Mouse (Mus musculus): ENCODE data around the gene Rtn4. TPM values are rescaled to one million over a fixed set of nuclear protein-coding genes. Genes with fewer than 3 reads are reported as not detected.

Gene Rtn4
- polyA plus RNA-seq, 1 experiment from 2014 or later, result 42.8 TPM

- Histone ChIP-seq H3K36me3 (ENCODE audit: insufficient read depth, low read length) (peaks cover 12% of the 10 kb centered on the region; the same call in 1 of the 2 replicates), H3K27me3 (ENCODE audit: insufficient read depth, low read length) (no peaks in the 10 kb centered on the region), H3K9me3 (ENCODE audit: low read length) (no peaks in the 10 kb centered on the region), H3K4me3 (ENCODE audit: low read length) (no peak overlapping the region), H3K4me2 (replicated peaks; ENCODE audit: low read depth, low read length) (no peak overlapping the region), H3K9ac (replicated peaks; ENCODE audit: low read length) (no peak overlapping the region), H3K4me1 (ENCODE audit: insufficient read depth, low read length) (0 out of 2 replicates have a peak, but pooled peaks cover 3% of the 10 kb centered on the region), H3K27ac (ENCODE audit: low read length) (no peak overlapping the region)
- no peak for ATAC-seq (ENCODE audit: low FRiP score, low TSS enrichment)
- 88% methylated on average over 4 of the region's 4 CpGs for WGBS
Measured at GRCm38 (mm10) chr11:29706845-29707244, 14.1 kb downstream of the Rtn4 start.

- H3K27me3 ChIP-seq (ENCODE audit: insufficient read depth, low read length), result no peaks in the 10 kb centered on the region
- H3K36me3 ChIP-seq (ENCODE audit: insufficient read depth, low read length), result peaks cover 12% of the 10 kb centered on the region; the same call in 1 of the 2 replicates
- H3K4me1 ChIP-seq (ENCODE audit: insufficient read depth, low read length), result 0 out of 2 replicates have a peak, but pooled peaks cover 2% of the 10 kb centered on the region
- no peak overlapping the region for H3K9ac ChIP-seq (replicated peaks; ENCODE audit: low read length)
- H3K4me2 ChIP-seq (replicated peaks; ENCODE audit: low read depth, low read length), result no peak overlapping the region
- H3K27ac ChIP-seq (ENCODE audit: low read length), result no peak overlapping the region
- no peak for ATAC-seq (ENCODE audit: low FRiP score, low TSS enrichment)
- H3K9me3 ChIP-seq (ENCODE audit: low read length), result no peaks in the 10 kb centered on the region
- no peak overlapping the region for H3K4me3 ChIP-seq (ENCODE audit: low read length)
Measured at GRCm38 (mm10) chr11:29709512-29709911, 16.8 kb downstream of the Rtn4 start.

GRCm38 (mm10) chr11:29714114-29714513 is 21.4 kb downstream of the Rtn4 start:
- no peaks in the 10 kb centered on the region for H3K9me3 ChIP-seq (ENCODE audit: low read length)
- H3K9ac ChIP-seq (replicated peaks; ENCODE audit: low read length), result no peak overlapping the region
- ATAC-seq (ENCODE audit: low FRiP score, low TSS enrichment), result no peak
- H3K36me3 ChIP-seq (ENCODE audit: insufficient read depth, low read length), result no peaks in the 10 kb centered on the region
- H3K27ac ChIP-seq (ENCODE audit: low read length), result no peak overlapping the region
- WGBS, result 92% methylated on average over 7 of the region's 7 CpGs
- no peaks in the 10 kb centered on the region for H3K27me3 ChIP-seq (ENCODE audit: insufficient read depth, low read length)
- H3K4me2 ChIP-seq (replicated peaks; ENCODE audit: low read depth, low read length), result no peak overlapping the region
- H3K4me1 ChIP-seq (ENCODE audit: insufficient read depth, low read length), result peaks cover 8% of the 10 kb centered on the region
- H3K4me3 ChIP-seq (ENCODE audit: low read length), result no peak overlapping the region

GRCm38 (mm10) chr11:29714789-29715188 is 22.0 kb downstream of the Rtn4 start:
- H3K4me3 ChIP-seq (ENCODE audit: low read length), result no peak overlapping the region
- no peak overlapping the region for H3K27ac ChIP-seq (ENCODE audit: low read length)
- H3K4me1 ChIP-seq (ENCODE audit: insufficient read depth, low read length), result peaks cover 8% of the 10 kb centered on the region
- H3K36me3 ChIP-seq (ENCODE audit: insufficient read depth, low read length), result no peaks in the 10 kb centered on the region
- no peak overlapping the region for H3K4me2 ChIP-seq (replicated peaks; ENCODE audit: low read depth, low read length)
- no peak overlapping the region for H3K9ac ChIP-seq (replicated peaks; ENCODE audit: low read length)
- no peaks in the 10 kb centered on the region for H3K27me3 ChIP-seq (ENCODE audit: insufficient read depth, low read length)
- ATAC-seq (ENCODE audit: low FRiP score, low TSS enrichment), result no peak
- 89% methylated on average over 2 of the region's 2 CpGs for WGBS
- H3K9me3 ChIP-seq (ENCODE audit: low read length), result no peaks in the 10 kb centered on the region

GRCm38 (mm10) chr11:29715499-29715898 is 22.8 kb downstream of the Rtn4 start:
- 92% methylated on average over 3 of the region's 3 CpGs for WGBS
- Histone ChIP-seq H3K9ac (replicated peaks; ENCODE audit: low read length) (no peak overlapping the region), H3K9me3 (ENCODE audit: low read length) (no peaks in the 10 kb centered on the region), H3K27me3 (ENCODE audit: insufficient read depth, low read length) (no peaks in the 10 kb centered on the region), H3K4me2 (replicated peaks; ENCODE audit: low read depth, low read length) (no peak overlapping the region), H3K4me3 (ENCODE audit: low read length) (no peak overlapping the region), H3K4me1 (ENCODE audit: insufficient read depth, low read length) (peaks cover 8% of the 10 kb centered on the region), H3K27ac (ENCODE audit: low read length) (no peak overlapping the region), H3K36me3 (ENCODE audit: insufficient read depth, low read length) (no peaks in the 10 kb centered on the region)
- ATAC-seq (ENCODE audit: low FRiP score, low TSS enrichment), result no peak

GRCm38 (mm10) chr11:29718541-29718940 is 25.8 kb downstream of the Rtn4 start:
- Histone ChIP-seq H3K9me3 (ENCODE audit: low read length) (no peaks in the 10 kb centered on the region), H3K27ac (ENCODE audit: low read length) (no peak overlapping the region), H3K36me3 (ENCODE audit: insufficient read depth, low read length) (no peaks in the 10 kb centered on the region), H3K27me3 (ENCODE audit: insufficient read depth, low read length) (no peaks in the 10 kb centered on the region), H3K4me3 (ENCODE audit: low read length) (no peak overlapping the region), H3K4me2 (replicated peaks; ENCODE audit: low read depth, low read length) (no peak overlapping the region), H3K4me1 (ENCODE audit: insufficient read depth, low read length) (peaks cover 8% of the 10 kb centered on the region), H3K9ac (replicated peaks; ENCODE audit: low read length) (no peak overlapping the region)
- WGBS, result 37% methylated on average over 6 of the region's 6 CpGs
- ATAC-seq (ENCODE audit: low FRiP score, low TSS enrichment), result 0 out of 2 replicates have a peak, but pooled peaks have one; percentile 46

GRCm38 (mm10) chr11:29719597-29719996 is 26.9 kb downstream of the Rtn4 start:
- Histone ChIP-seq H3K36me3 (ENCODE audit: insufficient read depth, low read length) (no peaks in the 10 kb centered on the region), H3K4me3 (ENCODE audit: low read length) (no peak overlapping the region), H3K9me3 (ENCODE audit: low read length) (no peaks in the 10 kb centered on the region), H3K9ac (replicated peaks; ENCODE audit: low read length) (no peak overlapping the region), H3K4me2 (replicated peaks; ENCODE audit: low read depth, low read length) (no peak overlapping the region), H3K27ac (ENCODE audit: low read length) (no peak overlapping the region), H3K4me1 (ENCODE audit: insufficient read depth, low read length) (peaks cover 8% of the 10 kb centered on the region), H3K27me3 (ENCODE audit: insufficient read depth, low read length) (no peaks in the 10 kb centered on the region)
- WGBS, result 58% methylated on average over 1 of the region's 1 CpGs
- ATAC-seq (ENCODE audit: low FRiP score, low TSS enrichment), result no peak

GRCm38 (mm10) chr11:29724213-29724612 is 31.5 kb downstream of the Rtn4 start:
- no peaks in the 10 kb centered on the region for H3K36me3 ChIP-seq (ENCODE audit: insufficient read depth, low read length)
- H3K9me3 ChIP-seq (ENCODE audit: low read length), result no peaks in the 10 kb centered on the region
- no peak overlapping the region for H3K4me3 ChIP-seq (ENCODE audit: low read length)
- H3K9ac ChIP-seq (replicated peaks; ENCODE audit: low read length), result no peak overlapping the region
- H3K4me1 ChIP-seq (ENCODE audit: insufficient read depth, low read length), result peaks cover 3% of the 10 kb centered on the region; the same call in 1 of the 2 replicates
- no peak overlapping the region for H3K27ac ChIP-seq (ENCODE audit: low read length)
- no peaks in the 10 kb centered on the region for H3K27me3 ChIP-seq (ENCODE audit: insufficient read depth, low read length)
- no peak for ATAC-seq (ENCODE audit: low FRiP score, low TSS enrichment)
- WGBS, result 90% methylated on average over 2 of the region's 2 CpGs
- no peak overlapping the region for H3K4me2 ChIP-seq (replicated peaks; ENCODE audit: low read depth, low read length)

GRCm38 (mm10) chr11:29725167-29725566 is 32.4 kb downstream of the Rtn4 start:
- no peak overlapping the region for H3K4me3 ChIP-seq (ENCODE audit: low read length)
- H3K36me3 ChIP-seq (ENCODE audit: insufficient read depth, low read length), result no peaks in the 10 kb centered on the region
- peaks cover 3% of the 10 kb centered on the region; the same call in 1 of the 2 replicates for H3K4me1 ChIP-seq (ENCODE audit: insufficient read depth, low read length)
- ATAC-seq (ENCODE audit: low FRiP score, low TSS enrichment), result no peak
- no peaks in the 10 kb centered on the region for H3K27me3 ChIP-seq (ENCODE audit: insufficient read depth, low read length)
- no peak overlapping the region for H3K27ac ChIP-seq (ENCODE audit: low read length)
- no peaks in the 10 kb centered on the region for H3K9me3 ChIP-seq (ENCODE audit: low read length)
- no peak overlapping the region for H3K4me2 ChIP-seq (replicated peaks; ENCODE audit: low read depth, low read length)
- no peak overlapping the region for H3K9ac ChIP-seq (replicated peaks; ENCODE audit: low read length)

GRCm38 (mm10) chr11:29725610-29726009 is 32.9 kb downstream of the Rtn4 start:
- Histone ChIP-seq H3K9ac (replicated peaks; ENCODE audit: low read length) (no peak overlapping the region), H3K4me1 (ENCODE audit: insufficient read depth, low read length) (peaks cover 3% of the 10 kb centered on the region; the same call in 1 of the 2 replicates), H3K27me3 (ENCODE audit: insufficient read depth, low read length) (no peaks in the 10 kb centered on the region), H3K9me3 (ENCODE audit: low read length) (no peaks in the 10 kb centered on the region), H3K27ac (ENCODE audit: low read length) (no peak overlapping the region), H3K36me3 (ENCODE audit: insufficient read depth, low read length) (no peaks in the 10 kb centered on the region), H3K4me3 (ENCODE audit: low read length) (no peak overlapping the region), H3K4me2 (replicated peaks; ENCODE audit: low read depth, low read length) (no peak overlapping the region)
- 82% methylated on average over 1 of the region's 1 CpGs for WGBS
- no peak for ATAC-seq (ENCODE audit: low FRiP score, low TSS enrichment)
